Mouse (Mus musculus) hindbrain, embryonic 11.5 days (tissue): ENCODE results near the gene Upk3b. TPM values are rescaled to one million over a fixed set of nuclear protein-coding genes. Genes with fewer than 3 reads are reported as not detected.
A peak's percentile ranks its signal among the peaks of the same experiment; 100 is the strongest.

Experiments used
- ATAC-seq: fragments of 200-750 bp; cut with Nextera tagmentation; 2 replicates; pipeline ENCODE4 v1.8.0; 2017; ENCODE audit warnings: mild to moderate bottlenecking, moderate TSS enrichment, moderate library complexity; ENCODE audit not compliant: low FRiP score
- DNase-seq: peaks from one replicate; pipeline ENCODE4 v3.0.0-alpha.2; 2015; ENCODE audit warnings: low spot score
- H3K27ac ChIP-seq: fragments of 300-500 bp; sonication (generic); 2 replicates; pipeline ENCODE4 v1.5.1; 2014; ENCODE audit warnings: mild to moderate bottlenecking, low read depth, low read length
- H3K27me3 ChIP-seq: fragments of 300-500 bp; sonication (generic); 2 replicates; pipeline ENCODE4 v1.6.1; 2014; ENCODE audit warnings: mild to moderate bottlenecking, low read length, moderate library complexity, mixed read lengths; ENCODE audit not compliant: control insufficient read depth, insufficient read depth
- H3K36me3 ChIP-seq: fragments of 300-500 bp; sonication (generic); 2 replicates; pipeline ENCODE4 v1.6.1; 2014; ENCODE audit warnings: mild to moderate bottlenecking, low read length, moderate library complexity, mixed read lengths; ENCODE audit not compliant: control insufficient read depth, insufficient read depth
- H3K4me1 ChIP-seq: fragments of 300-500 bp; sonication (generic); replicated peaks from 2 replicates; pipeline ENCODE4 v1.6.1; 2014; ENCODE audit warnings: low read length, mixed read lengths; ENCODE audit not compliant: control insufficient read depth, insufficient read depth
- H3K4me2 ChIP-seq: fragments of 300-500 bp; sonication (generic); replicated peaks from 2 replicates; pipeline ENCODE4 v1.6.1; 2014; ENCODE audit warnings: mild to moderate bottlenecking, low read depth, low read length
- H3K4me3 ChIP-seq: fragments of 300-500 bp; sonication (generic); 2 replicates; pipeline ENCODE4 v1.5.1; 2014; ENCODE audit warnings: low read depth, low read length
- H3K9ac ChIP-seq: fragments of 300-500 bp; sonication (generic); 2 replicates; pipeline ENCODE4 v1.6.1; 2014; ENCODE audit warnings: low read depth, low read length
- H3K9me3 ChIP-seq: fragments of 300-500 bp; sonication (generic); 2 replicates; pipeline ENCODE4 v1.6.1; 2016; ENCODE audit warnings: low read length; ENCODE audit not compliant: control insufficient read depth
- WGBS: fragments of 180-500 bp; shearing (Covaris S2); extraction: QIAGEN DNeasy Blood & Tissue Kit; methylation state at CpG from one replicate; pipeline ENCODE4 v1.1.7; 2014; 5-methylcytosine and 5-hydroxymethylcytosine counted together
- polyA plus RNA-seq: library from polyadenylated mRNA; unstranded; fragments of >200 nt; fragmentation: Nextera tagmentation; extraction: Ambion mirVana; gene quantifications from 2 replicates; pipeline ENCODE4 v1.2.1, GENCODE M21; 2014

The Upk3b gene
- polyA plus RNA-seq, result 0.11 and 0.45 TPM in 2 replicates

DNA sequence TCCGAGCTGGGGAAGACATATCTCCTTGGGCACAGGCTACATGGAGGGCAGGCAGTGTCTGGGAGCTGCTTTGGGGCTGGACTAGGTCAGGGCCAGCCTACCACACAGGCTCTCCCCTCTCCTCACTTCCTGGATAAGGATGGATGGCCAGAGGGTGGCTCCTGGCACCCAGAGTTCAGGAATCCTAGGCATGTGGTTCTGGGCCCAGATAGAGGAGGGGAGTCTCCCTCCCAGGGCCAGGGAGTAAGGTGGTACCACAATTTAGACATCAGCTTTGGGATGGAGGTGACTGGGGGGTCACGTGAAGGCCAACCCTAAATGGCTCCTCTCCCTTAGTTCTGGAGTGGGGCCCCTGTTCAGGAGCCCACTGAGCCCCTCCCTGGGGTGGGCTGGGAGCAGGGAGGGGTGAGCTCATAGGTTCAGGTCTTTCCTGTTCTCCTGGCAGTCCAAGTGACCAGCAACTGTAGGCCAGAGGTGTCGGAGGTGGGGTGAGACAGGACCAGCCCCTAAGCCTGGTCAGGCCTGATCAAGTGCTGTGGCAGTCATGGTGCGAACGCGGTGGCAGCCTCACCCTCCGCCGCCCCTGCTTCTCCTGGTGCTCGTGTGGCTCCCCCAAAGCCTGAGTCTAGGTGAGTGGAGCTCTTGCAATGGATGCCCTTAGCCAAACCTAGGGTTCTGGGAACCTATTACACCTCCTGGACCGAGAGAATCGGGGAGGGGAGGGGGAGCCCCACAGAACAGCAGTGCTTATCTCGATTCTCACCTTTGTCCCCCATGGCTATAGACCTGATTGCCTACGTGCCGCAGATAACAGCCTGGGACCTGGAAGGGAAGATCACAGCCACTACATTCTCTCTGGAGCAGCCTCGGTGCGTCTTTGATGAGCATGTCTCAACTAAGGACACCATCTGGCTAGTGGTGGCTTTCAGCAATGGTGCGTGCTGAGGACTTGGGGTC is at the start of gene Upk3b:
Upk3b (plus strand) TSS at position 239 of the 957 bp plus-strand sequence.
- ATAC-seq, result no peak
- H3K4me3 ChIP-seq, result no peak within 1 kb of the TSS
- H3K27me3 ChIP-seq, result no peaks in the 10 kb centered on the region
- no peaks in the 10 kb centered on the region for H3K36me3 ChIP-seq
- H3K27ac ChIP-seq, result no peak within 1 kb of the TSS
- H3K4me1 ChIP-seq, result no peaks in the 10 kb centered on the region
- H3K4me2 ChIP-seq, result no peak within 1 kb of the TSS
- 87% methylated on average over 17 of the region's 17 CpGs for WGBS
- DNase-seq, result no peak
- no peak within 1 kb of the TSS for H3K9ac ChIP-seq
- H3K9me3 ChIP-seq, result no peaks in the 10 kb centered on the region

DNA sequence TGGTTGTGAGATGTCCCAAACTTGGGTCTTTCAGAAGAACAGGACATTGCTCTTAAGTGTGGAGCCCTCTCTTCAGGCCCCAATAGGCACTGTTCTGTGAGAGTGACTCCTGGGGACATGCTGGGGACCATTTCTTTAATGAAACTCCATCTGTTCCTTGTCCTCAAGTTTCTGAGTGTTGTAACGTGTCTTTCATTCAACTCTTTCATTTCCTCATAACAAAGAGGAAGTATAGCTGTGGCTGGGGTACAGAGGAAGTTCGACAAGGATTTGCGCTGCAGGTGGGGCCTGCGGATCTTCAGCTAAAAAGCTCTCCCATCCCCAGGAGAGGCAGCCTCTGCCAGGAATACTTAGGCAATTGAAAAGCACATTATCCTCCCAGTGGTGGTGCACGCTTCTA is 47.7 kb upstream of the Upk3b start:
- no peaks in the 10 kb centered on the region for H3K27me3 ChIP-seq
- no peak overlapping the region for H3K9ac ChIP-seq
- H3K27ac ChIP-seq, result no peak overlapping the region
- H3K36me3 ChIP-seq, result no peaks in the 10 kb centered on the region
- H3K4me1 ChIP-seq, result 0 out of 2 replicates have a peak, but pooled peaks cover 3% of the 10 kb centered on the region
- DNase-seq, result no peak
- H3K4me2 ChIP-seq, result no peak overlapping the region
- WGBS, result 76% methylated on average over 5 of the region's 5 CpGs
- no peak overlapping the region for H3K4me3 ChIP-seq
- no peak for ATAC-seq
- H3K9me3 ChIP-seq, result no peaks in the 10 kb centered on the region

- H3K36me3 ChIP-seq, result peaks cover 8% of the 10 kb centered on the region; the same call in 1 of the 2 replicates
- DNase-seq (no peak), ATAC-seq (no peak)
- H3K9me3 ChIP-seq, result no peaks in the 10 kb centered on the region
- WGBS, result 71% methylated on average over 5 of the region's 5 CpGs
- no peak overlapping the region for H3K4me2 ChIP-seq
- H3K27ac ChIP-seq, result peak overlapping the region; percentile 24; the same call in 1 of the 2 replicates
- no peaks in the 10 kb centered on the region for H3K27me3 ChIP-seq
- no peak overlapping the region for H3K4me3 ChIP-seq
- 0 out of 2 replicates have a peak, but pooled peaks cover 4% of the 10 kb centered on the region for H3K4me1 ChIP-seq
- H3K9ac ChIP-seq, result no peak overlapping the region
Measured at GRCm38 (mm10) chr5:135993381-135993965, 44.8 kb upstream of the Upk3b start.

DNA sequence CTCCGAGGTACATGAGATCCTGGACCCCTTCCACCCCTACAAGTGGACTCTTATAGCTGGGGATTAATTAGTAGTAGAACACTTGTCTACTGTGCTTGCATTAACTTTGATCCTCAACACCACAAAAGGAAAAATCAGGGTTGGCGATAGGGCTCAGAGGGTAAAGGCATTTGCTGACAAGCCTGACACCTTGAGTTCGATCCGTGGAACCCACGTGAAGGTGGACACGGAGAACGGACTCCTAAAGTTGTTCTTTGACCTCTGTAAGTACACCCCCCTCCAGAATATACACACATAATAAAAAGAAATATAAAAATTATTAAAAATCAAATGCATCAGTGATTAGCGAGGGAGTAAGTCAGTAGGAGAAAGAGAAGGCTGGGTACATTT is 44.0 kb upstream of the Upk3b start:
- H3K27me3 ChIP-seq, result no peaks in the 10 kb centered on the region
- 0 out of 2 replicates have a peak, but pooled peaks have one; percentile 10 for ATAC-seq
- 0 out of 2 replicates have a peak, but pooled peaks cover 4% of the 10 kb centered on the region for H3K4me1 ChIP-seq
- H3K4me2 ChIP-seq, result no peak overlapping the region
- H3K4me3 ChIP-seq, result no peak overlapping the region; the same call in 1 of the 2 replicates
- DNase-seq, result no peak
- WGBS, result 63% methylated on average over 8 of the region's 8 CpGs
- H3K9ac ChIP-seq, result no peak overlapping the region
- no peak overlapping the region for H3K27ac ChIP-seq
- no peaks in the 10 kb centered on the region for H3K9me3 ChIP-seq
- H3K36me3 ChIP-seq, result peaks cover 14% of the 10 kb centered on the region

DNA sequence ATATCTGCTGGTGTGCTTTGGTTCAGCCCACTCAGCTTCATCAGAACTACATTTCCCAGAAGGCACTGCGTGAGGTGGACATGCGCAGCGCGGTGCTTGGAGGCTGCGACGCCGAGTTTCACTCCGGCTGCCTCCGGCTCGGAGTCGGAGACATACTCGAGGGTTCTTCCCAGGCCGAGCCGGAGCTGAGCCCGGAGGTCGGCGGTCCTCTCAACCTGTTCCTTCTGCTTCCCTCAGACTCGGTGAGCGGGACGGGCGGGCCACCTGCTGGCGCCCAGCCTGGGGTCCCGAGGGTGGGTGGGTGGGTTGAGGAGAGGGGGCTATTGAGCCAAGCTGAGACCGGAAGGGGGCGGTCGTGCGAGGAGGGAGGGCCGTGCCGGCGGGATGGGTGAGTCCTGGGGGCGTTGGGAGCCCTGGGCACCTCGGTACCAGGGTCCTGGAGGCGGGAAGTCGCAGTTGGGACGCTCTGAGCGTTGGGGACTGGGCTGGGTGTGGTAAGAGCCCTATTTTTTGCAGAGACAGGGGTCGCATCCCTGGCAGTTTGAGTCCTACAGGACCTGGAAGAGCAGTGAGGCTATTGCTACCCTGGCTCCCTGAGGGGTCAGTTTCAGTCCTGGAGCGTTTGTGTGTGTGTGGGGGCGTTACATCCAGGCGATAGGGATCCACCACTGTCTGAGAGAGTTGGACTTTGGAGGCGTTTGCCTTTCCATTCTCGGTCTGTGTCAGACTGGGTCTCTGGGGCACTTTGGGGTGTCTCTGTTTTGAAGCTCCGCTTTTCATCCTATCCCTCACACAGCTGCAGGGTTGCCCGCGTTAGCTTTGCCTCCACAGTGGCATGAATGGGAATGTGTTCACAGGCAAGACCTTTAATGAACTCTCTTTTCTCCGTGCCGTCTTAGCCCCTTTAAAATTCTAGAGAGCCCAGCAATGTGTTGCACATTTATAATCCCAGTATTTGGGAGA is 43.3 kb upstream of the Upk3b start, which contains the start of gene Dtx2:
Dtx2 (plus strand) TSS at position 76 of the 963 bp plus-strand sequence.
- H3K4me2 ChIP-seq, result peak within 1 kb of the TSS; percentile 75
- ATAC-seq (peak; percentile 94), DNase-seq (peak; percentile 94)
- under 1% methylated on average over 46 of the region's 47 CpGs for WGBS
- no peaks in the 10 kb centered on the region for H3K9me3 ChIP-seq
- peak within 1 kb of the TSS; percentile 65 for H3K27ac ChIP-seq
- H3K9ac ChIP-seq, result peak within 1 kb of the TSS; percentile 87
- peaks cover 17% of the 10 kb centered on the region for H3K36me3 ChIP-seq
- 0 out of 2 replicates have a peak, but pooled peaks cover 4% of the 10 kb centered on the region for H3K4me1 ChIP-seq
- peak within 1 kb of the TSS; percentile 79 for H3K4me3 ChIP-seq
- H3K27me3 ChIP-seq, result no peaks in the 10 kb centered on the region

DNA sequence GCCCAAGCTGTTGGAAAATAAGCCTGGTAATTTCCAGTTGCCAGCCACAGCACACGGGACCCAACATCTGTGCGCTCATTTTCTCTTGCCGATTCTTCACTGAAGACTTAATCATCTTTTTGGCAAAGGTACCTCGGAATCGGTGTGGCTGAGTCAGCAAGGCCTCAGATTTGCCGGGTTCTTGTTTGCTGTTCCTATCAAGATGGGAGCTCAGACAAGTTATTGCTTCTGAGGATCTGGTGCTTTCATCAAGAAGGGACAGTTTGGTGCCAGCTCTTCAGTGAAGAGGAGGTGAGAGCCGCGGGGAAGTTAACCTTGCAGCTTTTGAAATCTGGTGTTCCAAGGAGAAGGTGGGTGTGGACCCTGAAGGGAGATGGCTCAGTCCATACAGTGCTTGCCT is 42.1 kb upstream of the Upk3b start:
- no peaks in the 10 kb centered on the region for H3K27me3 ChIP-seq
- no peaks in the 10 kb centered on the region for H3K9me3 ChIP-seq
- no peak overlapping the region for H3K27ac ChIP-seq
- peaks cover 17% of the 10 kb centered on the region for H3K36me3 ChIP-seq
- no peak overlapping the region; the same call in 1 of the 2 replicates for H3K9ac ChIP-seq
- ATAC-seq (no peak), DNase-seq (no peak)
- H3K4me1 ChIP-seq, result 0 out of 2 replicates have a peak, but pooled peaks cover 4% of the 10 kb centered on the region
- H3K4me2 ChIP-seq, result no peak overlapping the region
- WGBS, result 93% methylated on average over 8 of the region's 8 CpGs
- no peak overlapping the region for H3K4me3 ChIP-seq

DNA sequence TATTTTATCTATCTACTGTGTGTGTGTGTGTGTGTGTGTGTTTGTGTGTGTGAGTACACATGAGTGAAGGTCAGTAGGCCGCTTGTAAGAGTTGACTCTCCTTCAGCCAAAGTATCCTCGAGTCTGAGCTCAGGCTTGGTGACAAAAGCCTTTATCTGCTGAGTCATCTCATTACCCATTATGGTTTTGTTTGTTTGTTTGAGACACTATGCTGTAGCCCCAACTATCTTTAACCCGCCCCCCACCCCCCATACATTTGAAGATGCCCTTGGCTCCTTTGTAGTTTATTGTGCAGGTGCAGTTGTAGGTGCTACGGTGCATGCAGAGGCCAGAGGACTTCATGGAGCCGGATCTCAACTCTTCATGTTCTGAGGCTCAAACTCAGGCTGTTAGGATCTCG is 37.1 kb upstream of the Upk3b start:
- peaks cover 17% of the 10 kb centered on the region for H3K36me3 ChIP-seq
- no peaks in the 10 kb centered on the region for H3K27me3 ChIP-seq
- H3K9me3 ChIP-seq, result no peaks in the 10 kb centered on the region
- no peak for ATAC-seq
- H3K4me2 ChIP-seq, result no peak overlapping the region
- no peak for DNase-seq
- no peak overlapping the region for H3K9ac ChIP-seq
- H3K27ac ChIP-seq, result no peak overlapping the region
- no peaks in the 10 kb centered on the region for H3K4me1 ChIP-seq
- 92% methylated on average over 6 of the region's 6 CpGs for WGBS
- no peak overlapping the region for H3K4me3 ChIP-seq

DNA sequence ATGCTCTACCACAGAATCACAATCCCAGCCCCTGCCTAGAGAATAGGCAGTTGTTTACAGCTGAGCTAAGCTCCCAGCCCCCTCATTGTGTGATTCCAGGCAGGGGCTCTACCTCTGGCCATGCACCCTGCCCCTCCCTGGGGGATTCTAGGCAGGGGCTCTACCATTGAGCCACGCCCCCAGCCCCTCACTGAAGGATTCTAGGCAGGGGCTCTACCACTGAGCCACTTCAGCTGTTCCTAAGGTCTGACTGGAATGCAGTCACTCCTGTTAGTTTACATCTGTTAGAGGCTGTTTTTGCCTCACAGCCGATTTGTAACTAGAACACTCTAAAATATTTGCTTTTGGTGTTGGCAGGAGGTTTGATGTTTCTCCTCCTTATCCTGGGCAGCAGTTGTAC is 36.0 kb upstream of the Upk3b start:
- H3K9ac ChIP-seq, result no peak overlapping the region
- DNase-seq (no peak), ATAC-seq (no peak)
- H3K36me3 ChIP-seq, result peaks cover 17% of the 10 kb centered on the region
- 70% methylated on average over 2 of the region's 2 CpGs for WGBS
- no peak overlapping the region for H3K4me3 ChIP-seq
- H3K27ac ChIP-seq, result no peak overlapping the region
- H3K27me3 ChIP-seq, result no peaks in the 10 kb centered on the region
- no peaks in the 10 kb centered on the region for H3K4me1 ChIP-seq
- H3K4me2 ChIP-seq, result no peak overlapping the region
- no peaks in the 10 kb centered on the region for H3K9me3 ChIP-seq
